Mouse (Mus musculus): ENCODE measurements around the gene Txndc16. TPM values are rescaled to one million over a fixed set of nuclear protein-coding genes. Genes with fewer than 3 reads are reported as not detected.

The Txndc16 gene
- polyA plus RNA-seq, 1 experiment from 2014 or later: 15.1 TPM

DNA sequence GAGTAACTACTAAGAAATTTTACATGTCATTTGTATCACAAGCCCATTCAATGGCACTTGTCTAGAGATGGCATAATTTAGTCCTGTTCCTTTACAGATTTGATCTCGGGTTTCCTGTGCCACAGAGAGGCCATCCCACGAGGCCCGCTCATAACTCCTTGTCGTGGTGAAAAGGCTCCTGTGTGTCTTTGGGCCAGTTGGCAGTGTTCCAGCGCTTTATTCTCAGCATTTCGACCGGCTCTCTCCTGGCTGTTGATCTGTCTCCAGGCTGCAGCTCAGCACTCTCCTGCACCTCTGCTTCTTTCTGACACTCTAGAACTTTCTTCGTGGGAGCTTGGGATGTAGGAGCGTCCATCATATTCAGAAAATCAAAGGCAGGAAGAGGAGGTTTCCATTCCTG lies 84.6 kb downstream of the Txndc16 start:
- Histone ChIP-seq H3K27me3 (ENCODE audit: insufficient read depth, poor library complexity, severe bottlenecking) (no peaks in the 10 kb centered on the region), H3K27ac (no peak overlapping the region), H3K9me3 (no peaks in the 10 kb centered on the region), H3K4me3 (no peak overlapping the region), H3K4me1 (replicated peaks) (no peaks in the 10 kb centered on the region), H3K36me3 (peaks cover 33% of the 10 kb centered on the region; the same call in 1 of the 2 replicates)
- no peak for DNase-seq (ENCODE audit: low spot score)
- 86% methylated on average over 9 of the region's 9 CpGs for WGBS

DNA sequence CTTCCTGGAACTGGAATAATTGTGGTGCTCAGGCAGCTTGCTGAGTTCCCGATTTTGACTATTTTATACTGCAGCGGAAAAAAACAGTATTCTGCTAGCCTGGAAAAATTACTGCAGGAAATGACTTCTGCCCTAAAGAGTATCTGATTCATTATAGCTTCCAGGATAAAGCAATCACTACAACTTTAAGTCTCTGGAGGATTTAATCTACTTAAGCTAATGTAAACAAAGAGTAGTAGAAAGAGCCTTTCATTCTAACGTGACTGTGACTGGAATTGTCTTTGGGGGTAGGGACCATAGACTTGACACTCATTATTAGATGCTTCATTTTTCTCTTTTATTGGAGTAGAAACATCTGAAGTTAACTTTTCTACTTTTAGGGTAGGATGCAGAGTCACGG lies 101.8 kb downstream of the Txndc16 start:
- Histone ChIP-seq H3K36me3 (no peaks in the 10 kb centered on the region), H3K27me3 (ENCODE audit: insufficient read depth, poor library complexity, severe bottlenecking) (no peaks in the 10 kb centered on the region), H3K4me1 (replicated peaks) (no peaks in the 10 kb centered on the region), H3K27ac (no peak overlapping the region), H3K4me3 (no peak overlapping the region), H3K9me3 (no peaks in the 10 kb centered on the region)
- WGBS: 75% methylated on average over 4 of the region's 4 CpGs
- no peak for DNase-seq (ENCODE audit: low spot score)

DNA sequence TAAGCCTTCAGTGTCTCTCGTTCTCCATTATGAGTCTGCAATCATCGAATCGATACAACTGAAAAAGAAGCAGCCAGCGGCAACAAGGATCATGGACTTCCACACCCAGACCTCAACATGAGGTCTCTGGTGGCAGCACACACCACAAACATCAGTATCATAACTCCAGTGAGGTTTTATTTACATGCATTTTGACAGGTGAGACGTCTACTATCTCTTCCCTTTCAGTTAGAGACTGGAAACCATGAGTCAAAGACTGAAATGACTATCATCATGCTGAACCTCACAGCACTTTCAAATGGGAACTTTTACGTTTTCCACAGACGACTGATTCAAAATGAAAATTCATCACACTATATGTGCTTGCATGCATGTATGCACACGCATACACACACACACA lies 117.9 kb downstream of the Txndc16 start:
- Histone ChIP-seq H3K36me3 (no peaks in the 10 kb centered on the region), H3K27ac (no peak overlapping the region), H3K4me1 (replicated peaks) (no peaks in the 10 kb centered on the region), H3K27me3 (ENCODE audit: insufficient read depth, poor library complexity, severe bottlenecking) (no peaks in the 10 kb centered on the region), H3K9me3 (no peaks in the 10 kb centered on the region), H3K4me3 (no peak overlapping the region)
- no peak for DNase-seq (ENCODE audit: low spot score)
- WGBS: 92% methylated on average over 8 of the region's 8 CpGs

DNA sequence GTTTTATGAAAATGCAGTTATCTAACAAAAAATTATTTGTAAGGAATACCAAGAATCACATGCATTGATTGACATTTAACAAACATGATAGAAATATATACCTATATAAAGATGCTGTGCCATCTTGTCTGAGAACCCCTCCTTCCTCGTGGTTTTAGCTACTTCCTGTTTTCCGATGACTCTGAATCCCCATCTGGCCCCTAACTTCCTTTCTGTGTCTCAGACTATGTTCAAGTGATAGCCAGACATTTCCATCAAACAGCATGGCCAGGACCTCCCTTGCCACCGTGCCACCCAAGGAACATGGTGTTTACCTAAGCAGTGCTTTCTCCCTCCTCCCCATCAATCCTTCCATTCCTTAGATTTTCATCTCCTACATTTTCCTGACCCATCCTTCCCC lies 127.8 kb downstream of the Txndc16 start:
- H3K4me1 ChIP-seq (replicated peaks): no peaks in the 10 kb centered on the region
- no peak overlapping the region for H3K4me3 ChIP-seq
- no peak for DNase-seq (ENCODE audit: low spot score)
- H3K36me3 ChIP-seq: no peaks in the 10 kb centered on the region
- H3K9me3 ChIP-seq: no peaks in the 10 kb centered on the region
- 88% methylated on average over 3 of the region's 3 CpGs for WGBS
- H3K27me3 ChIP-seq (ENCODE audit: insufficient read depth, poor library complexity, severe bottlenecking): no peaks in the 10 kb centered on the region
- H3K27ac ChIP-seq: no peak overlapping the region

DNA sequence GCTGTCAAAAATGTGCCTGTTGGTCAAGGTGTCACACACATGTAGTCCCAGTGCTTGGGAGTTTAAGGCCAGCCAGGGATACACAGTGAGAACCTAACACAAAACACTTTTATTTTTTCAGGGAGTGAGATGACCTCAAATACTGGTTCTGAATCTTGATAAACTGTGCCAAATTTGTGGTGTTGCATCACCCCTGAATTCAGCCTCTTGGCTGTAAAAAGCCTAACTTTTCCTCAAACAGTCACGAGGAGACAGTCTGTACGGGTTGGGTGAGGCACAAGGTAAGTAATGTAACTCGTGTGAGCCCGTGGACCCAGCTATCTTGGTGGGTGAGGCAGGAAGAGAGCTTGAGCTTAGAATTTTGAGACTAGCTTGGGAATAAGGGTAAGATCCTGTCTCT lies 130.1 kb downstream of the Txndc16 start:
- Histone ChIP-seq H3K9me3 (no peaks in the 10 kb centered on the region), H3K4me3 (no peak overlapping the region), H3K27ac (no peak overlapping the region), H3K4me1 (replicated peaks) (no peaks in the 10 kb centered on the region), H3K27me3 (ENCODE audit: insufficient read depth, poor library complexity, severe bottlenecking) (no peaks in the 10 kb centered on the region), H3K36me3 (no peaks in the 10 kb centered on the region)
- no peak for DNase-seq (ENCODE audit: low spot score)
- WGBS: 77% methylated on average over 4 of the region's 4 CpGs

DNA sequence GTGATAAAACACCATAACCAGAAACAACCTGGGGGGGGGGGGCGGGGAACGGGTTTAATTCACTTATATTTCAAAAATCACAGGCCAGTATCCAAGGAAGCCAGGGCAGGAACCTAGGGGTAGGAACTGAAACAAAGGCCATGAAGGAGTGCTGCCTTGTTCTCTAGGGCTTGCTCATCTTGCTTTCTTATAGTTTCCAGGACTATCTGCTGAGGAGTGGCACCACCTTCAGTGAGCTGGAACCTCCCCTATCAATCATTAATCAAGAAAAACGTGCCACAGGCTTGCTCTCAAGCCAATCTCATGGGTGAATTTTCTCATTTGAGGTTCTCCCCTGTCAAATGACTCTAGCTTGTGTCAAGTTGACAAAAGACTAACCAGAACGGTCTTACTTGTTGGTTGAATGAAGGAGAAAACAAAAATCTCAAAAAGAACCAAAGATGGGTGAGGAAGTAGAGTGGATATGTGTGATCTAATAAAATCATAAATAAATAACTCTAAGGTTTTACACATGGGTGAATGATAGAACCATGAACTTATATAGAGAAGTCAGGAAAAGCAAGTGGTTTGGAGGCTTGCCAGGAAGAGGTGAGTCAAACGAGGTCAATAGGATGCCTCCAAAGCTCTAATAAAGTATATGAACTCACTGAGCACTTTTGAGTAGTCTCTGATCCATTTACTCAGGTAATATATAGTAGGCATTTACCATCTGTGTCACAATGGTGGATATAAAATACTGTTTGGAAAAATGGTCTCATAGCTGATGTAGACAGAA lies 134.3 kb downstream of the Txndc16 start:
- Histone ChIP-seq H3K27me3 (ENCODE audit: insufficient read depth, poor library complexity, severe bottlenecking) (no peaks in the 10 kb centered on the region), H3K9me3 (no peaks in the 10 kb centered on the region), H3K27ac (no peak overlapping the region), H3K36me3 (no peaks in the 10 kb centered on the region), H3K4me1 (replicated peaks) (no peaks in the 10 kb centered on the region), H3K4me3 (no peak overlapping the region)
- WGBS: 80% methylated on average over 5 of the region's 5 CpGs
- no peak for DNase-seq (ENCODE audit: low spot score)

DNA sequence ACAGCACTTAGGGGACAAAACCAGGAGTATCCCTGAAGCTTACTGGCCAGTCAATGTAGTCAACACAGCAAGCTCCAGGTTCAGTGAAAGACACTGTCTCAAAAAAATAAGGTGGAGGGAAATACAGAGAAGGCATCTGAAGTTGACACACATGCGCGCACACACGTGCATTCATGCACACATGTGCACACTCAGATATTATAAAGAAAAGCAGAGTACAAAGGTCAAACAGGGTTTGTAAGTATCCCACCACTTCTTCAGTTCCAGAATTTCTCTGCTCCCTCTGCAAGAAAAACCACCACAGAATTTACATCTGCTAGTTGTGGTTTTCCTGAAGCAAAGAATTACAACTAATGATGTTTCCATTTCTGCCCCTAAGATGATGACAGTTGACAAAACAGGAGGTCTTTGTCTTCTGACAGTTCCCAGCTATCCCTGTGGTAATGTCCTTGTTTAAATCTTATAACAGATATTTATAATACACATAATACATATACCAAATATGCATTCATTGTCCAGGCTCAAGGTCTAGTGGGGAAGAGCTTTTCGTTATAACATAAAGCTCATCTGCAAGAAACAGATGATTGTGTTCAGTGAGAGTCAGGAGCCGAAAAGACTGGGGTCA lies 135.4 kb downstream of the Txndc16 start:
- no peak overlapping the region for H3K4me3 ChIP-seq
- H3K9me3 ChIP-seq: no peaks in the 10 kb centered on the region
- 91% methylated on average over 5 of the region's 5 CpGs for WGBS
- H3K27me3 ChIP-seq (ENCODE audit: insufficient read depth, poor library complexity, severe bottlenecking): no peaks in the 10 kb centered on the region
- no peaks in the 10 kb centered on the region for H3K4me1 ChIP-seq (replicated peaks)
- DNase-seq (ENCODE audit: low spot score): no peak
- no peaks in the 10 kb centered on the region for H3K36me3 ChIP-seq
- no peak overlapping the region for H3K27ac ChIP-seq

DNA sequence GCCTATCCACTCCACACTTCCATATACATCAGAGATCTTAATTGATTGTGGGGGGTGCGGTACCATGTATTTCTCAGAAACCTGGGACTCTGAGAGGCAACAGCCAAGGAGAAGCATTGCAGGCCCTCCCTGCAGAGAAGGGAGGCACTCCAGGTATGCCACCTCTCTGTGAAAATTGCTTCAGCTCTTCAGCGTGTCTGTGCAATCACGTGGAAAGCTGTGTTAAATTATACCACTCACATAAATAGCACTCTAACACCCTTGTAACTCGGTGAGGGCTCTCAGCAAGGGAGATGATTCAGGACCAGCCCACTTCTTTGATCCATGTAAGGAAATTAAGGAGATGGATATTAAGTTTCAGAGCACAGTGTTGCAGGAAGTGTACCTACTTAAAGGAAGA lies 136.6 kb downstream of the Txndc16 start:
- no peak for DNase-seq (ENCODE audit: low spot score)
- 60% methylated on average over 4 of the region's 4 CpGs for WGBS
- Histone ChIP-seq H3K4me1 (replicated peaks) (no peaks in the 10 kb centered on the region), H3K36me3 (no peaks in the 10 kb centered on the region), H3K27me3 (ENCODE audit: insufficient read depth, poor library complexity, severe bottlenecking) (no peaks in the 10 kb centered on the region), H3K4me3 (no peak overlapping the region), H3K27ac (no peak overlapping the region), H3K9me3 (no peaks in the 10 kb centered on the region)

Other genes starting within 250 kb of the Txndc16 start
- 0.04 and 0.14 TPM in 2 replicates for gene Ptger2, start 232.1 kb downstream of the Txndc16 start, polyA plus RNA-seq (2016; fragmentation: Nextera tagmentation; extraction: Ambion mirVana)
- gene Gpr137c, start 611 bp downstream of the Txndc16 start, polyA plus RNA-seq (2016; fragmentation: Nextera tagmentation; extraction: Ambion mirVana): 4.3 and 6.2 TPM in 2 replicates
- 26.1 and 33.5 TPM in 2 replicates for gene Ero1l, start 98.4 kb upstream of the Txndc16 start, polyA plus RNA-seq (2016; fragmentation: Nextera tagmentation; extraction: Ambion mirVana)
- 168 and 199 TPM in 2 replicates for gene Psmc6, start 109.5 kb upstream of the Txndc16 start, polyA plus RNA-seq (2016; fragmentation: Nextera tagmentation; extraction: Ambion mirVana)
- gene Styx, start 130.8 kb upstream of the Txndc16 start, polyA plus RNA-seq (2016; fragmentation: Nextera tagmentation; extraction: Ambion mirVana): 30.6 and 39.2 TPM in 2 replicates
- 38.6 and 46.1 TPM in 2 replicates for gene Gnpnat1, start 184.6 kb upstream of the Txndc16 start, polyA plus RNA-seq (2016; fragmentation: Nextera tagmentation; extraction: Ambion mirVana)